Mouse (Mus musculus) embryonic facial prominence, embryonic 14.5 days (tissue): ENCODE results near the gene Acvr2a. TPM values are rescaled to one million over a fixed set of nuclear protein-coding genes. Genes with fewer than 3 reads are reported as not detected.

ENCODE experiments used
- ATAC-seq: fragments of 200-750 bp; cut with Nextera tagmentation; 2 replicates; pipeline ENCODE4 v1.8.0; 2017; ENCODE audit warnings: low read depth, moderate number of reproducible peaks, moderate TSS enrichment
- DNase-seq: peaks from one replicate; pipeline ENCODE4 v3.0.0-alpha.2; 2015; ENCODE audit warnings: low spot score
- H3K27ac ChIP-seq: fragments of 300-500 bp; sonication (generic); replicated peaks from 2 replicates; pipeline ENCODE4 v1.5.1; 2014; ENCODE audit warnings: low read depth, mild to moderate bottlenecking, low read length, moderate library complexity
- H3K27me3 ChIP-seq: fragments of 300-500 bp; sonication (generic); replicated peaks from 2 replicates; pipeline ENCODE4 v1.6.1; 2014; ENCODE audit warnings: low read length; ENCODE audit not compliant: control insufficient read depth, insufficient read depth
- H3K36me3 ChIP-seq: fragments of 300-500 bp; sonication (generic); 2 replicates; pipeline ENCODE4 v1.6.1; 2014; ENCODE audit warnings: low read length, mixed read lengths; ENCODE audit not compliant: control insufficient read depth, insufficient read depth
- H3K4me1 ChIP-seq: fragments of 300-500 bp; sonication (generic); 2 replicates; pipeline ENCODE4 v1.6.1; 2014; ENCODE audit warnings: antibody characterized with exemption, low read length; ENCODE audit not compliant: control insufficient read depth, insufficient read depth
- H3K4me2 ChIP-seq: fragments of 300-500 bp; sonication (generic); 2 replicates; pipeline ENCODE4 v1.6.1; 2014; ENCODE audit warnings: low read depth, mild to moderate bottlenecking, low read length, moderate library complexity, mixed read lengths
- H3K4me3 ChIP-seq: fragments of 300-500 bp; sonication (generic); 2 replicates; pipeline ENCODE4 v1.5.1; 2014; ENCODE audit warnings: low read depth, mild to moderate bottlenecking, low read length
- H3K9ac ChIP-seq: fragments of 300-500 bp; sonication (generic); 2 replicates; pipeline ENCODE4 v1.6.1; 2014; ENCODE audit warnings: low read depth, mild to moderate bottlenecking, low read length, moderate library complexity, mixed read lengths
- H3K9me3 ChIP-seq: fragments of 300-500 bp; sonication (generic); 2 replicates; pipeline ENCODE4 v1.6.1; 2016; ENCODE audit warnings: low read length; ENCODE audit not compliant: control insufficient read depth
- WGBS: fragments of 180-500 bp; shearing (Covaris S2); extraction: QIAGEN DNeasy Blood & Tissue Kit; methylation state at CpG from one replicate; pipeline ENCODE4 v1.1.7; 2014; 5-methylcytosine and 5-hydroxymethylcytosine counted together
- polyA plus RNA-seq: library from polyadenylated mRNA; unstranded; fragments of >200 nt; fragmentation: Nextera tagmentation; extraction: Ambion mirVana; gene quantifications from 2 replicates; pipeline ENCODE4 v1.2.1, GENCODE M21; 2014

The Acvr2a gene
- 19.6 and 25.3 TPM in 2 replicates for polyA plus RNA-seq

DNA sequence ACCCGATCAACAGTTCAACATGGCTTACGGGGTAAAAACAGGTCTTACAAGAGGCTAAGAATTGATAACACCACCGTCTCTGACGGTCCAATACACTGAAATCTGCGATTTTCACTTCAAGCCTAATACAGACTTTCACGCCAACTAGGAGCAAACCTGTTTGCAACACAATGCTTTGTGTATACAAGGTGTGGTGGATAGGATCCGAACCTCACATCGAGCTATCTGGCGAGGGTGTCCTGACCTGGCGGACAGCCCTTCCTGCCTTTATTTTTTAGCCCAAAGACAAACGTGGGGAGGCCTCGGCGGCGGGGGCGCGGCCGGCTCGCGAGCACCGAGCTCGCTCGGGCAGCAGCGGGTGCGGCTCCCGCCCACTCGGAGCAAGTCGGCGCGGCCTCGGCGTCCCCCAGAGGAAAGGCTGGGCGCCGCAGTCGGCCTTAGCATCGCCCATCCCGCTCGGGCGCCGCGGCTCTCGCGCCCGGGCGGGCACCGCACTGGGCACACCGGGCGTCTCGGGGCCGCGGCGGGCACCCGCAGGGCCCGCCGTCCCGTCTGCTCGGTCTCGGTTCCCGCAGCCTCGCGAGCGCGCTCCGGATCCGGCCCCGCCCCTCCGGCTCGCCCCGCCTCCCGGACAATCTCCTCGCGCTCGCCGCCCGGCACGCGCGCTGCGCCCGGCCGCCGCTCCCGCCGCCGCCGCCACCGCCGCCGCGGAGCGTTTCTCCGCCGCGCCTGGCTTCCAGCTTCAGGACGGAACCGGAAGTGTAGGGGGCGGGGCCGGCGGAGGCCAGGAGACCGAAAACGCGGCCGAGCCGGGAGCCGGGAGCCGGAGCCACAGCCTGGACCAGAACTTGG lies at the start of gene Acvr2a:
Gene Acvr2a (plus strand): TSS at position 739 of the 852 bp plus-strand sequence.
- Histone ChIP-seq H3K9me3 (no peaks in the 10 kb centered on the region), H3K9ac (peak within 1 kb of the TSS; percentile 83), H3K4me3 (peak within 1 kb of the TSS; percentile 92), H3K4me1 (peaks cover 11% of the 10 kb centered on the region; the same call in 1 of the 2 replicates), H3K36me3 (no peaks in the 10 kb centered on the region), H3K27me3 (no peaks in the 10 kb centered on the region), H3K27ac (peak within 1 kb of the TSS; percentile 97), H3K4me2 (peak within 1 kb of the TSS; percentile 72)
- 1% methylated on average over 30 of the region's 105 CpGs for WGBS
- ATAC-seq (peak; percentile 92), DNase-seq (peak; percentile 94)

DNA sequence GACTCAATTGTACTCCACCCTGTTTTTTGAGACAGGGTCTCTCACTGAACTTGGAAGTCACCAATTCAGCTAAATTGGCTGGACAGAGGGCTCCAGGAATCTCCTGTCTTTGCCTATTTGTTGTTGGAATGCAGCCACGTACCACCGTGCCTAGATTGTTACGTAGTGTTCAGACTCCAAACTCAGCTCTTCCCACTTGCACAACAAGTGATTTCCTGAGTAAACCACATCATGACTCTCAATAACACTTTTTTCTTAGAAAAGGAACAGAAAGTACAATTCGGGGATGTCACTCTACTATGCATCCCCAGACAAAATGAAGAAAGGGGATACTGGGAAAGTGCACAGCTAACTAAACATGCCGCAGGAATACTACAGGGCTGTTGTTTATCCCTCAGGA lies 47.4 kb upstream of the Acvr2a start:
- Histone ChIP-seq H3K4me3 (no peak overlapping the region), H3K9me3 (no peaks in the 10 kb centered on the region), H3K27me3 (no peaks in the 10 kb centered on the region), H3K27ac (no peak overlapping the region), H3K4me1 (no peaks in the 10 kb centered on the region), H3K9ac (no peak overlapping the region), H3K36me3 (no peaks in the 10 kb centered on the region), H3K4me2 (no peak overlapping the region)
- no peak for ATAC-seq
- DNase-seq: no peak
- 84% methylated on average over 5 of the region's 5 CpGs for WGBS

DNA sequence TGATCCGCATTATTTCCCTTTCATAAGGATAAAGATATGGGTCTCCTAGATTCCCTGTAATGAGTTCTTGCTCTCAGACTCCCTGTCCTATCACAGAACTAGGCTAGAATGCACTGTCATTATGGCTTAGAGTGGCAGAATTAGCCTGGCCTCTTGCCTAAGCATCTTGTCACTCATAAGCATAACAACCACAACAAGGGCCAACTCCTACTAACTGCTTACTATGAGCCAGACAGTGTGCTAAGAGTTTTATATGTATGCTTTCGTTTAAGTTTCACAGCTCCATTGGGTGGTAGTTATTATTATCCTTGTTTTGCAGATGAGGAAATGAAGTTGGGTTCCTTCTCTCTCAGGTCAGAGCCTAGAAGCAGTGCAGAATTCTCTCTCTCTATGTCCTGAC lies 46.1 kb upstream of the Acvr2a start:
- H3K36me3 ChIP-seq: no peaks in the 10 kb centered on the region
- no peaks in the 10 kb centered on the region for H3K27me3 ChIP-seq
- no peaks in the 10 kb centered on the region for H3K4me1 ChIP-seq
- peak; percentile 12 for DNase-seq
- no peak overlapping the region for H3K27ac ChIP-seq
- no peak for ATAC-seq
- no peak overlapping the region for H3K9ac ChIP-seq
- no peak overlapping the region for H3K4me2 ChIP-seq
- 85% methylated on average over 2 of the region's 2 CpGs for WGBS
- H3K9me3 ChIP-seq: no peaks in the 10 kb centered on the region
- no peak overlapping the region for H3K4me3 ChIP-seq

DNA sequence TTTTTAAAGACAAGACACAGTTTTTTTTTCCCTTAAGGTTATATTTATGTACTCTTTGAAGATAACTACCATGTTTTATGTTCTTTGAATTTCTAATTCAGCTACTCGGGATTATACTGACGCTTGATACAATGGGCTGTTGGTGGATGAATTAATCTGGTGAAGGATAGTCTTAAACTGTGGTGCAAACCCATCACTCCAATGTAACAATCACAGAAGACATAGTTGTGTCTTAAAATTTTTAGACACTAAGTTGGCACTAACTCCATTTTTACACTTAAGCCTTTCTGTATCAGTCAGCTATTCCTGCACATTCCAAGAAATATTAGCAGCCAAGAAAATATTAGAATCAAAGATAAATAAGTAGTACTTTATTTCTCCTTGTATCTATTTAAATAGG lies 45.7 kb upstream of the Acvr2a start:
- Histone ChIP-seq H3K4me2 (no peak overlapping the region), H3K27ac (no peak overlapping the region), H3K36me3 (no peaks in the 10 kb centered on the region), H3K9me3 (no peaks in the 10 kb centered on the region), H3K27me3 (no peaks in the 10 kb centered on the region), H3K4me1 (no peaks in the 10 kb centered on the region), H3K9ac (no peak overlapping the region), H3K4me3 (no peak overlapping the region)
- 79% methylated on average over 2 of the region's 2 CpGs for WGBS
- DNase-seq (no peak), ATAC-seq (no peak)

DNA sequence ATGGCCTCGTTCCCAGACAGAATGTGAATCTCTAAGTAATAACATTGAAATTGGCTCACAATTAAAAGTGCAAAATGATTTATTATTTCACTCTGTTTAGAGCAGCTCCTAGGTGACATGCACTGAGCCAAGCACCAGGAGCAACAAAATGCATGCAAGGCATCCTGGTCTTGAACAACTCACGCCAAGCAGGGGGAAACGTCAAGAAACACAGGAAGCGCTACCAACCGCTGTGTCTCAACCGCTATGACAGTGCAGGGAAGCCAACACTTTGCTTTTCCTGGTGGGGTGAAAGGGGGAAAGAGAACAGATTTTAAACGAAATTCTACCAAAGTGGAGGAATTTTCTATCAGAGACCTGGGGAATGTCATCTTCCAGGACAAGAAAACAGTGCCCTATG lies 43.8 kb upstream of the Acvr2a start:
- no peak overlapping the region for H3K27ac ChIP-seq
- H3K4me2 ChIP-seq: no peak overlapping the region
- H3K27me3 ChIP-seq: no peaks in the 10 kb centered on the region
- H3K4me3 ChIP-seq: no peak overlapping the region
- no peaks in the 10 kb centered on the region for H3K36me3 ChIP-seq
- WGBS: 82% methylated on average over 7 of the region's 7 CpGs
- H3K9me3 ChIP-seq: no peaks in the 10 kb centered on the region
- H3K4me1 ChIP-seq: no peaks in the 10 kb centered on the region
- DNase-seq (no peak), ATAC-seq (no peak)
- no peak overlapping the region for H3K9ac ChIP-seq

DNA sequence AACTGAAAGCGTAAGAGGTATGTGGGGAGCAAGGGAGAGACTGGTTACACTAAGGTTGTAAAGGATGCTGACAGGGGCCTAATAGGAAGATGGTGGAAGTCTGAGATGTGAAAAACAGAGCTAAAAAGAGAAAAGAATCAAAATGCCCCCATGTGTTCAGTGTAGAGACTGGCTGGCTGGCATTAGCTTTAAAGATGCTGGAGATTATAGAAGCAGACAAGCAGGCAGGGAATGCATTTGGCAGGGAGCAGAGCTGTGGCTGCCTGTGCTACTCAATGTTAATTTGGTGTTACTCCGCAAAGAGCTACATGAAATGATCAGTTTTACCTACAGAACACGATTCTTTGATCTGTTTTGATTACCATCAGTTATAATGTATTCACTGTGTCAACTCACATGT lies 43.3 kb upstream of the Acvr2a start:
- H3K9me3 ChIP-seq: no peaks in the 10 kb centered on the region
- H3K27ac ChIP-seq: no peak overlapping the region
- no peaks in the 10 kb centered on the region for H3K36me3 ChIP-seq
- no peaks in the 10 kb centered on the region for H3K4me1 ChIP-seq
- no peaks in the 10 kb centered on the region for H3K27me3 ChIP-seq
- no peak overlapping the region for H3K9ac ChIP-seq
- H3K4me3 ChIP-seq: no peak overlapping the region
- 84% methylated on average over 3 of the region's 3 CpGs for WGBS
- DNase-seq: no peak
- ATAC-seq: no peak
- H3K4me2 ChIP-seq: no peak overlapping the region

DNA sequence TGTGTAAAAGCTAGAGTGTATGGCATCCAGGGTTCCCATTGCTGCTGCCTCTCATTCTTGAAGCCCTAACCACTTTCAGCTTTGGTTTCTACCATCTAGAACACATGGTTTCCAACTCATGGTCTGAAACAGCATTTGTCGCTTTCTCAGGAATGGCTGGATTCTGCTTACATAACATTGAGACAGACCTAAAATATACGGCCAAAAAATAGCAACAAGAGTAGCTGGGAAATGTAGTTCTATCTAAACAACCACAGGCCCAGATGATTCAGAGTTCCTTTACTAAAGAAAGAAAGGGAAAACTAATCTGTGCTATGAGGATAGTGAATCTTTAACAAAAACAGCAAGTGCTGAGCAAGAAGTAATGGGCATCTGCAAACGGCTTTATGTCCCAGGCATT lies 38.6 kb upstream of the Acvr2a start:
- 86% methylated on average over 3 of the region's 3 CpGs for WGBS
- H3K9ac ChIP-seq: no peak overlapping the region
- H3K27me3 ChIP-seq: no peaks in the 10 kb centered on the region
- no peaks in the 10 kb centered on the region for H3K9me3 ChIP-seq
- H3K36me3 ChIP-seq: no peaks in the 10 kb centered on the region
- no peak for ATAC-seq
- H3K4me3 ChIP-seq: no peak overlapping the region
- no peaks in the 10 kb centered on the region for H3K4me1 ChIP-seq
- H3K27ac ChIP-seq: no peak overlapping the region
- H3K4me2 ChIP-seq: no peak overlapping the region
- no peak for DNase-seq

DNA sequence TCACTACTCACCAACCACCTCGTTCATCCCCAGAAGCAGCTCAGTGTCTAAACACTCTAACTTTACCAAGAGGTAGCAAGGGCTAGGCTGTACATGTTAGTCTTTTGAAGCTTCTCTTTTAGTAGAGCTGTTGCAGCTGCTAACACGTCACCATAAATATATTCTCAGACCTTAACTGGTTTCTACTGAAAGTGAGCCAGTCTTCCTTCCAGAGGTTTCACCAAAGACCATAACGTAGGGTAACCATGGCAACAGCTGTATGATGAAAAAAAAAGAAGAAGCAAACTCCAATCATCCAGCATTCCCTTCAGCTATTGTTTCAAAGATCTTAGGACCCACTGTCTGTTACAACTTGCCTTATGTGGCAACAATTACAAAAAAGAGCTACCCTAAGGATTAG lies 25.0 kb upstream of the Acvr2a start:
- no peak for ATAC-seq
- H3K9ac ChIP-seq: no peak overlapping the region
- no peaks in the 10 kb centered on the region for H3K4me1 ChIP-seq
- DNase-seq: peak; percentile 3
- no peak overlapping the region for H3K27ac ChIP-seq
- WGBS: 70% methylated on average over 3 of the region's 3 CpGs
- H3K9me3 ChIP-seq: peaks cover 6% of the 10 kb centered on the region; the same call in 1 of the 2 replicates
- no peaks in the 10 kb centered on the region for H3K27me3 ChIP-seq
- H3K36me3 ChIP-seq: no peaks in the 10 kb centered on the region
- no peak overlapping the region for H3K4me2 ChIP-seq
- no peak overlapping the region for H3K4me3 ChIP-seq
